20 mouse cellular contexts compared by ENCODE assay signal in genomic region chr11:98582030-98582388, GRCm38 (mm10). TPM values are rescaled to one million over a fixed set of nuclear protein-coding genes. Genes with fewer than 3 reads are reported as not detected.
A peak's percentile ranks its signal among the peaks of the same experiment; 100 is the strongest.
DNase-seq lines count a peak whose midpoint lies in the region; ATAC-seq and TF ChIP-seq lines count a peak whose summit lies in the region.
"Had no signal": no experiment of that assay in that cellular context is flagged by ENCODE, and none has a peak within 500 bp of the region (broad histone marks: within the 10 kb centered on the region; RNA-seq: fewer than 3 reads in every experiment).

No protein-coding gene starts in this region.

- H3K36me3 ChIP-seq in limb, embryonic 12.5 days: peaks cover 43% of the 10 kb centered on the region
- H3K36me3 ChIP-seq in limb, embryonic 10.5 days: peaks cover 50% of the 10 kb centered on the region
- H3K36me3 ChIP-seq in E14TG2a.4 (ENCODE audit: insufficient read depth, low read length): peaks cover 32% of the 10 kb centered on the region
- H3K36me3 ChIP-seq in liver, embryonic 14.5 days (replicated peaks; ENCODE audit: control insufficient read depth, insufficient read depth, low read depth): peaks cover 11% of the 10 kb centered on the region
- peaks cover 8% of the 10 kb centered on the region for H3K36me3 ChIP-seq in stomach, postnatal 0 days (ENCODE audit: control insufficient read depth, insufficient read depth, low read length)
- peaks cover 39% of the 10 kb centered on the region for H3K36me3 ChIP-seq in forebrain, embryonic 12.5 days (replicated peaks)

- no peak overlapping the region for H3K4me2 ChIP-seq in limb, embryonic 12.5 days
- H3K4me2 ChIP-seq in liver, embryonic 14.5 days (ENCODE audit: low read depth): peak overlapping the region; percentile 94
- H3K4me2 ChIP-seq in stomach, postnatal 0 days (replicated peaks; ENCODE audit: low read depth): no peak overlapping the region
- no peak overlapping the region for H3K4me2 ChIP-seq in forebrain, embryonic 12.5 days

- no peak for TF ChIP-seq EP300 in liver, embryonic 14.5 days (IDR thresholded peaks at IDR 0.05; ENCODE audit: low read depth)
- no peak for TF ChIP-seq EP300 in stomach, postnatal 0 days (optimal IDR thresholded peaks at IDR 0.05)

- H3K9me3 ChIP-seq in limb, embryonic 12.5 days: no peaks in the 10 kb centered on the region
- H3K9me3 ChIP-seq in limb, embryonic 10.5 days (replicated peaks): no peaks in the 10 kb centered on the region
- H3K9me3 ChIP-seq in E14TG2a.4 (ENCODE audit: low read length): no peaks in the 10 kb centered on the region
- no peaks in the 10 kb centered on the region for H3K9me3 ChIP-seq in liver, embryonic 14.5 days (ENCODE audit: control insufficient read depth, low read length)
- no peaks in the 10 kb centered on the region for H3K9me3 ChIP-seq in stomach, postnatal 0 days (ENCODE audit: control insufficient read depth, low read length)
- H3K9me3 ChIP-seq in forebrain, embryonic 12.5 days: no peaks in the 10 kb centered on the region

- H3K4me3 ChIP-seq in limb, embryonic 12.5 days (replicated peaks): no peak overlapping the region
- no peak overlapping the region for H3K4me3 ChIP-seq in limb, embryonic 10.5 days
- peak overlapping the region; percentile 49 for H3K4me3 ChIP-seq in E14TG2a.4 (replicated peaks; ENCODE audit: low read length)
- H3K4me3 ChIP-seq in bone marrow, adult 2 months (replicated peaks; ENCODE audit: control insufficient read depth, low read depth, low read length): peak overlapping the region; percentile 30
- peak overlapping the region; percentile 62 to 71 for H3K4me3 ChIP-seq in liver, embryonic 14.5 days (ENCODE audit: insufficient read depth in 1 of 2, low read depth in 2 of 2, low read length in 2 of 2)
- no peak overlapping the region for H3K4me3 ChIP-seq in stomach, postnatal 0 days (ENCODE audit: low read depth, low read length)
- H3K4me3 ChIP-seq in forebrain, embryonic 12.5 days (replicated peaks): no peak overlapping the region
- H3K4me3 ChIP-seq: heart, adult 2 months had no signal

- no peak for TF ChIP-seq CTCF in E14TG2a.4 (conservative IDR thresholded peaks at IDR 0.05; ENCODE audit: low read length)
- TF ChIP-seq CTCF in bone marrow, adult 2 months (IDR thresholded peaks at IDR 0.05; ENCODE audit: control insufficient read depth, insufficient read depth, low read length): no peak
- TF ChIP-seq CTCF in liver, embryonic 14.5 days (IDR thresholded peaks at IDR 0.05; ENCODE audit: low read depth): peak; percentile 54
- TF ChIP-seq CTCF in stomach, postnatal 0 days (IDR thresholded peaks at IDR 0.05; ENCODE audit: low read depth): no peak

- 0 out of 2 replicates have a peak overlapping the region, but pooled peaks have one; percentile 0 for H3K27ac ChIP-seq in limb, embryonic 12.5 days
- no peak overlapping the region for H3K27ac ChIP-seq in limb, embryonic 10.5 days
- H3K27ac ChIP-seq in bone marrow, adult 2 months (ENCODE audit: control insufficient read depth, insufficient read depth, low read depth, low read length, poor library complexity): peak overlapping the region; percentile 87
- peak overlapping the region; percentile 99 for H3K27ac ChIP-seq in liver, embryonic 14.5 days
- H3K27ac ChIP-seq in stomach, postnatal 0 days (replicated peaks): no peak overlapping the region
- no peak overlapping the region for H3K27ac ChIP-seq in forebrain, embryonic 12.5 days
- H3K27ac ChIP-seq: heart, adult 2 months had no signal

- no peak for ATAC-seq in limb, embryonic 12.5 days (ENCODE audit: insufficient number of reproducible peaks, insufficient read depth, low FRiP score, low TSS enrichment, low read depth)
- peak; percentile 1; the same call in 1 of the 2 replicates for ATAC-seq in liver, embryonic 14.5 days (ENCODE audit: insufficient read depth)
- no peak for ATAC-seq in stomach, postnatal 0 days (ENCODE audit: low FRiP score, low TSS enrichment)
- ATAC-seq in forebrain, embryonic 12.5 days (ENCODE audit: low FRiP score): no peak
- ATAC-seq: CD4-positive, CD25-positive, alpha-beta regulatory T cell, adult 4 months; Patski had no signal

- no peaks in the 10 kb centered on the region for H3K27me3 ChIP-seq in limb, embryonic 12.5 days
- H3K27me3 ChIP-seq in limb, embryonic 10.5 days (ENCODE audit: low read depth, poor library complexity, severe bottlenecking): no peaks in the 10 kb centered on the region
- H3K27me3 ChIP-seq in E14TG2a.4 (ENCODE audit: insufficient read depth, low read length): no peaks in the 10 kb centered on the region
- no peaks in the 10 kb centered on the region for H3K27me3 ChIP-seq in liver, embryonic 14.5 days (ENCODE audit: control insufficient read depth, insufficient read depth, low read length)
- no peaks in the 10 kb centered on the region for H3K27me3 ChIP-seq in stomach, postnatal 0 days (ENCODE audit: control insufficient read depth, insufficient read depth, low read length)
- no peaks in the 10 kb centered on the region for H3K27me3 ChIP-seq in forebrain, embryonic 12.5 days
- H3K27me3 ChIP-seq: Patski had no signal

- no peak overlapping the region for H3K9ac ChIP-seq in limb, embryonic 12.5 days (replicated peaks)
- peak overlapping the region; percentile 98 for H3K9ac ChIP-seq in liver, embryonic 14.5 days (replicated peaks)
- no peak overlapping the region for H3K9ac ChIP-seq in stomach, postnatal 0 days (ENCODE audit: low read length)
- no peak overlapping the region for H3K9ac ChIP-seq in forebrain, embryonic 12.5 days

- whole genome bisulfite sequencing in limb, embryonic 12.5 days: 82% methylated on average over 8 of the region's 8 CpGs
- WGBS in limb, embryonic 10.5 days: 87% methylated on average over 8 of the region's 8 CpGs
- 37% methylated on average over 8 of the region's 8 CpGs for WGBS in bone marrow, adult 2 months
- 10% methylated on average over 8 of the region's 8 CpGs for WGBS in liver, embryonic 14.5 days (ENCODE audit: insufficient replicate concordance)
- WGBS in stomach, postnatal 0 days: 89% methylated on average over 8 of the region's 8 CpGs
- 83% methylated on average over 8 of the region's 8 CpGs for WGBS in forebrain, embryonic 12.5 days

- TF ChIP-seq POLR2A in bone marrow, adult 2 months (IDR thresholded peaks at IDR 0.05; ENCODE audit: borderline replicate concordance, control insufficient read depth, low read depth, low read length): 0 out of 2 replicates have a peak, but pooled peaks have one; percentile 20

- H3K4me1 ChIP-seq in limb, embryonic 12.5 days (replicated peaks): peaks cover 17% of the 10 kb centered on the region
- H3K4me1 ChIP-seq in limb, embryonic 10.5 days: peaks cover 22% of the 10 kb centered on the region
- peaks cover 70% of the 10 kb centered on the region for H3K4me1 ChIP-seq in E14TG2a.4 (replicated peaks; ENCODE audit: low read depth, low read length)
- peaks cover 2% of the 10 kb centered on the region; the same call in 1 of the 2 replicates for H3K4me1 ChIP-seq in bone marrow, adult 2 months (ENCODE audit: control insufficient read depth, insufficient read depth, low read length)
- peaks cover 41 to 65% of the 10 kb centered on the region in 2 experiments for H3K4me1 ChIP-seq in liver, embryonic 14.5 days (replicated peaks; ENCODE audit: control insufficient read depth in 2 of 2, insufficient read depth in 2 of 2, low read length in 1 of 2)
- H3K4me1 ChIP-seq in stomach, postnatal 0 days (replicated peaks; ENCODE audit: control insufficient read depth, insufficient read depth): 0 out of 2 replicates have a peak, but pooled peaks cover 5% of the 10 kb centered on the region
- peaks cover 19% of the 10 kb centered on the region for H3K4me1 ChIP-seq in forebrain, embryonic 12.5 days

- DNase-seq in limb, embryonic 10.5 days (ENCODE audit: low spot score): no peak
- DNase-seq in liver, embryonic 14.5 days (ENCODE audit: low read depth in 3 of 3, low spot score in 3 of 3): no peak
- no peak for DNase-seq in stomach, postnatal 0 days (ENCODE audit: low spot score)
- DNase-seq: cerebellum, adult 2 months; embryo, embryonic 11 days; heart, adult 2 months; kidney, adult 11 months; kidney, postnatal 25 days; lung, postnatal 14 days had no signal

RNA-seq across cellular contexts. Expression of gene Ormdl3, which starts 5.2 kb away (rescaled TPM):
- polyA plus RNA-seq in limb, embryonic 12.5 days (2016; fragmentation: Nextera tagmentation; extraction: Ambion mirVana): 58.2 and 63.1 TPM in 2 replicates
- 46.9 and 55.0 TPM in 2 replicates for polyA plus RNA-seq in limb, embryonic 10.5 days (2016; fragmentation: Nextera tagmentation; extraction: Ambion mirVana)
- polyA plus RNA-seq in bone marrow, adult 2 months (2011; ENCODE audit: insufficient read depth, insufficient read length, low replicate concordance, missing spikeins): 41.1 and 41.2 TPM in 2 replicates
- 23.4 and 27.4 TPM in 2 replicates for polyA plus RNA-seq in liver, embryonic 14.5 days (2012; rRNA removed)
- polyA plus RNA-seq in liver, embryonic 14.5 days (2014; fragmentation: Nextera tagmentation; extraction: Ambion mirVana): 6.4 and 6.8 TPM in 2 replicates
- polyA plus RNA-seq in stomach, postnatal 0 days (2015; fragmentation: Nextera tagmentation; extraction: Ambion mirVana): 31.1 TPM in 2 replicates
- polyA plus RNA-seq in forebrain, embryonic 12.5 days (2016; fragmentation: Nextera tagmentation; extraction: Ambion mirVana): 67.3 and 67.4 TPM in 2 replicates

RNA-seq across cellular contexts. Expression of gene Lrrc3c, which starts 16.1 kb away (rescaled TPM):
- polyA plus RNA-seq in limb, embryonic 12.5 days (2016; fragmentation: Nextera tagmentation; extraction: Ambion mirVana): not detected in 2 replicates
- polyA plus RNA-seq in limb, embryonic 10.5 days (2016; fragmentation: Nextera tagmentation; extraction: Ambion mirVana): not detected in 2 replicates
- not detected in 2 replicates for polyA plus RNA-seq in bone marrow, adult 2 months (2011; ENCODE audit: insufficient read depth, insufficient read length, low replicate concordance, missing spikeins)
- not detected in 2 replicates for polyA plus RNA-seq in liver, embryonic 14.5 days (2012; rRNA removed)
- polyA plus RNA-seq in liver, embryonic 14.5 days (2014; fragmentation: Nextera tagmentation; extraction: Ambion mirVana): not detected in 2 replicates
- not detected in 2 replicates for polyA plus RNA-seq in stomach, postnatal 0 days (2015; fragmentation: Nextera tagmentation; extraction: Ambion mirVana)
- polyA plus RNA-seq in forebrain, embryonic 12.5 days (2016; fragmentation: Nextera tagmentation; extraction: Ambion mirVana): not detected in 2 replicates
- polyA plus RNA-seq: CD4-positive, CD25-positive, alpha-beta regulatory T cell, adult 4 months; cerebellum, adult 2 months; heart, adult 2 months; hindbrain, embryonic 11.5 days; limb, embryonic 11.5 days; midbrain, postnatal 0 days; neural tube, embryonic 14.5 days; Patski; thymus, postnatal 0 days had no signal

RNA-seq across cellular contexts. Expression of gene Zpbp2, which starts 31.1 kb away (rescaled TPM):
- polyA plus RNA-seq in limb, embryonic 12.5 days (2016; fragmentation: Nextera tagmentation; extraction: Ambion mirVana): 0.65 TPM in 1 of 2 replicates, not detected in the other
- polyA plus RNA-seq in limb, embryonic 10.5 days (2016; fragmentation: Nextera tagmentation; extraction: Ambion mirVana): 0.14 TPM in 1 of 2 replicates, not detected in the other
- 2.2 and 6.5 TPM in 2 replicates for polyA plus RNA-seq in bone marrow, adult 2 months (2011; ENCODE audit: insufficient read depth, insufficient read length, low replicate concordance, missing spikeins)
- polyA plus RNA-seq in liver, embryonic 14.5 days (2012; rRNA removed): 0.30 and 0.44 TPM in 2 replicates
- 0.76 and 0.83 TPM in 2 replicates for polyA plus RNA-seq in liver, embryonic 14.5 days (2014; fragmentation: Nextera tagmentation; extraction: Ambion mirVana)
- polyA plus RNA-seq in stomach, postnatal 0 days (2015; fragmentation: Nextera tagmentation; extraction: Ambion mirVana): 0.10 and 0.16 TPM in 2 replicates
- polyA plus RNA-seq in forebrain, embryonic 12.5 days (2016; fragmentation: Nextera tagmentation; extraction: Ambion mirVana): 0.17 TPM in 1 of 2 replicates, not detected in the other
- polyA plus RNA-seq: heart, adult 2 months; hindbrain, embryonic 11.5 days; neural tube, embryonic 14.5 days had no signal

RNA-seq across cellular contexts. Expression of gene Ikzf3, which starts 36.2 kb away (rescaled TPM):
- 0.45 and 0.54 TPM in 2 replicates for polyA plus RNA-seq in limb, embryonic 12.5 days (2016; fragmentation: Nextera tagmentation; extraction: Ambion mirVana)
- polyA plus RNA-seq in limb, embryonic 10.5 days (2016; fragmentation: Nextera tagmentation; extraction: Ambion mirVana): not detected in 2 replicates
- 13.3 and 41.7 TPM in 2 replicates for polyA plus RNA-seq in bone marrow, adult 2 months (2011; ENCODE audit: insufficient read depth, insufficient read length, low replicate concordance, missing spikeins)
- polyA plus RNA-seq in liver, embryonic 14.5 days (2012; rRNA removed): 0.15 and 0.27 TPM in 2 replicates
- 0.05 and 0.10 TPM in 2 replicates for polyA plus RNA-seq in liver, embryonic 14.5 days (2014; fragmentation: Nextera tagmentation; extraction: Ambion mirVana)
- polyA plus RNA-seq in stomach, postnatal 0 days (2015; fragmentation: Nextera tagmentation; extraction: Ambion mirVana): 0.15 and 0.19 TPM in 2 replicates
- 0.04 TPM in 1 of 2 replicates, not detected in the other for polyA plus RNA-seq in forebrain, embryonic 12.5 days (2016; fragmentation: Nextera tagmentation; extraction: Ambion mirVana)
- polyA plus RNA-seq: limb, embryonic 11.5 days; Patski had no signal

RNA-seq across cellular contexts. Expression of gene Gm12355, which starts 43.5 kb away (rescaled TPM):
- 1.2 and 1.3 TPM in 2 replicates for polyA plus RNA-seq in limb, embryonic 12.5 days (2016; fragmentation: Nextera tagmentation; extraction: Ambion mirVana)
- polyA plus RNA-seq in limb, embryonic 10.5 days (2016; fragmentation: Nextera tagmentation; extraction: Ambion mirVana): 1.3 and 1.8 TPM in 2 replicates
- polyA plus RNA-seq in bone marrow, adult 2 months (2011; ENCODE audit: insufficient read depth, insufficient read length, low replicate concordance, missing spikeins): 50.6 and 60.6 TPM in 2 replicates
- 0.03 and 0.19 TPM in 2 replicates for polyA plus RNA-seq in liver, embryonic 14.5 days (2012; rRNA removed)
- 0.47 and 0.68 TPM in 2 replicates for polyA plus RNA-seq in liver, embryonic 14.5 days (2014; fragmentation: Nextera tagmentation; extraction: Ambion mirVana)
- polyA plus RNA-seq in stomach, postnatal 0 days (2015; fragmentation: Nextera tagmentation; extraction: Ambion mirVana): 0.81 and 0.82 TPM in 2 replicates
- polyA plus RNA-seq in forebrain, embryonic 12.5 days (2016; fragmentation: Nextera tagmentation; extraction: Ambion mirVana): 1.2 and 1.4 TPM in 2 replicates
- polyA plus RNA-seq: heart, adult 2 months had no signal

Comparison
In these comparisons a context has a peak if more than half of its experiments do, and no peak if none do; other contexts are left out.
1. H3K27ac ChIP-seq: peak in limb, embryonic 12.5 days (single experiment), bone marrow, adult 2 months (single experiment) and liver, embryonic 14.5 days (single experiment); none in limb, embryonic 10.5 days (single experiment), stomach, postnatal 0 days (single experiment) and forebrain, embryonic 12.5 days (single experiment).
2. H3K4me3 ChIP-seq: peak in E14TG2a.4 (single experiment), bone marrow, adult 2 months (single experiment) and liver, embryonic 14.5 days (2 of 2); none in limb, embryonic 12.5 days (single experiment), limb, embryonic 10.5 days (single experiment), stomach, postnatal 0 days (single experiment) and forebrain, embryonic 12.5 days (single experiment).